17 mouse cellular contexts compared by ENCODE assay signal in genomic region chr3:144466108-144466678, GRCm38 (mm10).
"Had no signal": no experiment of that assay in that cellular context is flagged by ENCODE, and none has a peak within 500 bp of the region (broad histone marks: within the 10 kb centered on the region; RNA-seq: fewer than 3 reads in every experiment).

No protein-coding gene starts in this region.

- H3K4me3 ChIP-seq: layer of hippocampus, adult 2 months; limb, embryonic 13.5 days; liver, embryonic 15.5 days; midbrain, embryonic 13.5 days; neural tube, embryonic 12.5 days; stomach, embryonic 15.5 days had no signal

- H3K27ac ChIP-seq: layer of hippocampus, adult 2 months; limb, embryonic 13.5 days; liver, embryonic 15.5 days; midbrain, embryonic 13.5 days; neural tube, embryonic 12.5 days; stomach, embryonic 15.5 days had no signal

- DNase-seq: kidney, adult 9 months; kidney, postnatal 10 days; kidney, postnatal 4 days; left cerebral cortex, postnatal 4 days; lung, adult 2 months; lung, postnatal 10 days; lung, postnatal 4 days; retina, postnatal 1 day; thymus, adult 2 months; thymus, postnatal 4 days had no signal

- H3K4me1 ChIP-seq: liver, embryonic 15.5 days; stomach, embryonic 15.5 days had no signal

- H3K9ac ChIP-seq: limb, embryonic 13.5 days; liver, embryonic 15.5 days; midbrain, embryonic 13.5 days; neural tube, embryonic 12.5 days; stomach, embryonic 15.5 days had no signal

- H3K27me3 ChIP-seq: limb, embryonic 13.5 days; liver, embryonic 15.5 days; midbrain, embryonic 13.5 days; neural tube, embryonic 12.5 days; stomach, embryonic 15.5 days had no signal

- H3K36me3 ChIP-seq: liver, embryonic 15.5 days had no signal

- H3K4me2 ChIP-seq: limb, embryonic 13.5 days; liver, embryonic 11.5 days; liver, embryonic 15.5 days; midbrain, embryonic 13.5 days; neural tube, embryonic 12.5 days; stomach, embryonic 15.5 days had no signal

- ATAC-seq: midbrain, embryonic 13.5 days had no signal

- H3K9me3 ChIP-seq: limb, embryonic 13.5 days; liver, embryonic 15.5 days; midbrain, embryonic 13.5 days; neural tube, embryonic 12.5 days; stomach, embryonic 15.5 days had no signal
